ENCODE assay signal across 13 mouse cellular contexts in the genomic region with DNA sequence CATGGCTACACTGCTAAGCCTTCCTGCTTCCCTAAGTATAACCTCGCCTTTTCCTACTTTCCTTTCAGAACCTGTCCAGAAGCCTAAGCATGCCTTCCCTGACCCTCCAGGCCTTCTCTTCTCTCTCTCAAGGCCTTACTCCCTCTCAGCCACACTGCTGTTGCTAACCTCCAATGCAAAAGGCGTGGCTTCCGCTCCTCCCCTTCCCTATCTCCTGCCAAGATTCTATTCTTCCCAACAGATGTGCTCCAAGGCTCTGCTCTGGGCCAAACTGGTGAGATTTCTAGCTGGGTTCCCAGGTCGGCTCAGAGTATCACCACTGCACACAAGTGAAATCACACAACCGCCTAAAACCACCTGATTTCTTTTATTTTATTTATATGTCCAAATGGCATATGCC.
DNase-seq lines count a peak whose midpoint lies in the region; ATAC-seq and TF ChIP-seq lines count a peak whose summit lies in the region.
"Had no signal": no experiment of that assay in that cellular context is flagged by ENCODE, and none has a peak within 500 bp of the region (broad histone marks: within the 10 kb centered on the region; RNA-seq: fewer than 3 reads in every experiment).

No protein-coding gene starts in this region.

- H3K4me2 ChIP-seq in stomach, embryonic 14.5 days (replicated peaks; ENCODE audit: low read depth, low read length), result no peak overlapping the region
- no peak overlapping the region for H3K4me2 ChIP-seq in stomach, postnatal 0 days (replicated peaks; ENCODE audit: low read depth)
- H3K4me2 ChIP-seq: embryonic facial prominence, embryonic 12.5 days; kidney, embryonic 15.5 days had no signal

- H3K4me1 ChIP-seq in heart, adult 2 months (ENCODE audit: control insufficient read depth, insufficient read depth, low read length), result peaks cover 10% of the 10 kb centered on the region
- 0 out of 2 replicates have a peak, but pooled peaks cover 7% of the 10 kb centered on the region for H3K4me1 ChIP-seq in heart, embryonic 10.5 days
- H3K4me1 ChIP-seq in stomach, embryonic 14.5 days (ENCODE audit: control insufficient read depth, insufficient read depth, low read length), result 0 out of 2 replicates have a peak, but pooled peaks cover 7% of the 10 kb centered on the region
- no peaks in the 10 kb centered on the region for H3K4me1 ChIP-seq in stomach, postnatal 0 days (replicated peaks; ENCODE audit: control insufficient read depth, insufficient read depth)
- H3K4me1 ChIP-seq: embryonic facial prominence, embryonic 12.5 days had no signal

- no peaks in the 10 kb centered on the region for H3K9me3 ChIP-seq in heart, embryonic 10.5 days
- no peaks in the 10 kb centered on the region for H3K9me3 ChIP-seq in stomach, embryonic 14.5 days (ENCODE audit: control insufficient read depth, low read depth, low read length)
- H3K9me3 ChIP-seq in stomach, postnatal 0 days (ENCODE audit: control insufficient read depth, low read length), result no peaks in the 10 kb centered on the region
- H3K9me3 ChIP-seq: embryonic facial prominence, embryonic 12.5 days; kidney, embryonic 15.5 days had no signal

- H3K9ac ChIP-seq in heart, adult 2 months (ENCODE audit: low read depth, low read length), result no peak overlapping the region
- H3K9ac ChIP-seq in stomach, embryonic 14.5 days (replicated peaks; ENCODE audit: low read depth, low read length), result no peak overlapping the region
- H3K9ac ChIP-seq in stomach, postnatal 0 days (ENCODE audit: low read length), result no peak overlapping the region
- H3K9ac ChIP-seq: embryonic facial prominence, embryonic 12.5 days; kidney, embryonic 15.5 days; liver, embryonic 14.5 days had no signal

- 0 out of 2 replicates have a peak, but pooled peaks have one; percentile 28 for ATAC-seq in stomach, embryonic 14.5 days (ENCODE audit: insufficient number of reproducible peaks, insufficient read depth, low FRiP score, low read depth)
- ATAC-seq in stomach, postnatal 0 days (ENCODE audit: low FRiP score, low TSS enrichment), result no peak
- ATAC-seq in CD4-positive, CD25-positive, alpha-beta regulatory T cell, adult 4 months, result no peak
- no peak for ATAC-seq in erythroid progenitor cell, adult 5-6 weeks (replicated peaks; ENCODE audit: low FRiP score, poor library complexity, severe bottlenecking)

- no peak overlapping the region for H3K4me3 ChIP-seq in heart, adult 2 months
- no peak overlapping the region for H3K4me3 ChIP-seq in heart, embryonic 10.5 days
- H3K4me3 ChIP-seq in stomach, embryonic 14.5 days (ENCODE audit: low read depth, low read length), result no peak overlapping the region
- no peak overlapping the region for H3K4me3 ChIP-seq in stomach, postnatal 0 days (ENCODE audit: low read depth, low read length)
- H3K4me3 ChIP-seq: embryonic facial prominence, embryonic 12.5 days; kidney, embryonic 15.5 days had no signal

- TF ChIP-seq EP300 in heart, adult 2 months (IDR thresholded peaks at IDR 0.05; ENCODE audit: insufficient read depth, low read depth, low read length), result no peak
- no peak for TF ChIP-seq EP300 in stomach, postnatal 0 days (optimal IDR thresholded peaks at IDR 0.05)

- H3K79me2 ChIP-seq in heart, adult 2 months (replicated peaks; ENCODE audit: control insufficient read depth, insufficient read depth, low read length), result no peaks in the 10 kb centered on the region

- intact Hi-C loops in heart, adult 2 months (cut with DNase I), result loop anchor here (5.0 kb wide), 3 partner anchors 48 to 152 kb away; no protein-coding TSS in a partner anchor
- intact Hi-C loops in gastrocnemius, postnatal 36 days (cut with DNase I), result no loop called here

- peak overlapping the region; percentile 1; the same call in 1 of the 2 replicates for H3K27ac ChIP-seq in heart, adult 2 months
- no peak overlapping the region for H3K27ac ChIP-seq in heart, embryonic 10.5 days
- H3K27ac ChIP-seq in stomach, embryonic 14.5 days (ENCODE audit: low read length), result no peak overlapping the region
- no peak overlapping the region for H3K27ac ChIP-seq in stomach, postnatal 0 days (replicated peaks)
- H3K27ac ChIP-seq: embryonic facial prominence, embryonic 12.5 days; kidney, embryonic 15.5 days; liver, embryonic 14.5 days had no signal

- H3K27me3 ChIP-seq in heart, adult 2 months (ENCODE audit: control insufficient read depth, insufficient read depth, low read length), result no peaks in the 10 kb centered on the region
- no peaks in the 10 kb centered on the region for H3K27me3 ChIP-seq in heart, embryonic 10.5 days (ENCODE audit: insufficient read depth, poor library complexity, severe bottlenecking)
- no peaks in the 10 kb centered on the region for H3K27me3 ChIP-seq in stomach, embryonic 14.5 days (ENCODE audit: control insufficient read depth, insufficient read depth, low read length)
- no peaks in the 10 kb centered on the region for H3K27me3 ChIP-seq in stomach, postnatal 0 days (ENCODE audit: control insufficient read depth, insufficient read depth, low read length)
- H3K27me3 ChIP-seq: embryonic facial prominence, embryonic 12.5 days; kidney, embryonic 15.5 days had no signal

- TF ChIP-seq CTCF in heart, adult 2 months (IDR thresholded peaks at IDR 0.05), result no peak
- no peak for TF ChIP-seq CTCF in stomach, postnatal 0 days (IDR thresholded peaks at IDR 0.05; ENCODE audit: low read depth)

- H3K36me3 ChIP-seq in heart, adult 2 months (ENCODE audit: control insufficient read depth, insufficient read depth, low read length), result peaks cover 3% of the 10 kb centered on the region; the same call in 1 of the 2 replicates
- no peaks in the 10 kb centered on the region for H3K36me3 ChIP-seq in heart, embryonic 10.5 days
- H3K36me3 ChIP-seq in stomach, embryonic 14.5 days (ENCODE audit: control insufficient read depth, insufficient read depth, low read length), result no peaks in the 10 kb centered on the region
- H3K36me3 ChIP-seq in stomach, postnatal 0 days (ENCODE audit: control insufficient read depth, insufficient read depth, low read length), result no peaks in the 10 kb centered on the region
- H3K36me3 ChIP-seq: embryonic facial prominence, embryonic 12.5 days; kidney, embryonic 15.5 days had no signal

- 65% methylated on average over 5 of the region's 5 CpGs for WGBS in heart, adult 2 months
- 71% methylated on average over 5 of the region's 5 CpGs for whole genome bisulfite sequencing in heart, embryonic 10.5 days
- WGBS in stomach, embryonic 14.5 days, result 80% methylated on average over 5 of the region's 5 CpGs
- WGBS in stomach, postnatal 0 days, result 66% methylated on average over 5 of the region's 5 CpGs

- DNase-seq in heart, adult 2 months, result peak; percentile 46 to 48
- DNase-seq in heart, embryonic 10.5 days (ENCODE audit: low spot score), result no peak
- DNase-seq in stomach, postnatal 0 days (ENCODE audit: low spot score), result no peak
- peak; percentile 26 to 29 for DNase-seq in gastrocnemius, postnatal 36 days
- peak; percentile 18 for DNase-seq in testis, postnatal 14 days (ENCODE audit: low spot score)
- DNase-seq: cerebellum, postnatal 25 days; midbrain, embryonic 14.5 days had no signal

- TF ChIP-seq POLR2A in heart, adult 2 months (IDR thresholded peaks at IDR 0.05; ENCODE audit: insufficient read depth, low read depth, low read length), result no peak

Comparison
In these comparisons a context has a peak if more than half of its experiments do, and no peak if none do; other contexts are left out.
1. DNase-seq: peak in heart, adult 2 months (2 of 2), gastrocnemius, postnatal 36 days (2 of 2) and testis, postnatal 14 days (single experiment); none in heart, embryonic 10.5 days (single experiment) and stomach, postnatal 0 days (single experiment).